Mouse (Mus musculus) MEL (cell line): Measurements from ENCODE around the gene Yif1a. TPM values are rescaled to one million over a fixed set of nuclear protein-coding genes. Genes with fewer than 3 reads are reported as not detected.

Source experiments
- DNase-seq: peaks from one replicate; pipeline ENCODE4 v3.0.0; 2011; ENCODE audit warnings: low read depth, low spot score
- H3K27ac ChIP-seq: 2 replicates; pipeline ENCODE4 v1.5.1; 2012; ENCODE audit warnings: low read depth, mild to moderate bottlenecking, control low read depth, low read length, moderate library complexity; ENCODE audit not compliant: control insufficient read depth
- H3K27me3 ChIP-seq, 2 experiments: fragments of 150-350 bp in 1 of 2; sonication (generic) in 1 of 2; 2 replicates each; pipeline ENCODE4 v1.6.1; 2012; ENCODE audit warnings: low read length in 2 of 2, mild to moderate bottlenecking in 2 of 2, improper control_type of control experiment in 1 of 2, moderate library complexity in 1 of 2; ENCODE audit not compliant: insufficient read depth in 2 of 2, control insufficient read depth in 1 of 2
- H3K36me3 ChIP-seq, 2 experiments: 2 replicates each; pipeline ENCODE4 v1.6.1; 2012 to 2014; ENCODE audit warnings: low read length in 2 of 2, improper control_type of control experiment in 1 of 2, inconsistent platforms in 1 of 2, mild to moderate bottlenecking in 1 of 2; ENCODE audit not compliant: insufficient read depth in 2 of 2, control insufficient read depth in 1 of 2
- H3K4me1 ChIP-seq, 2 experiments: fragments of 150-350 bp in 1 of 2; sonication (generic) in 1 of 2; 2 replicates each; pipeline ENCODE4 v1.6.1; 2012; ENCODE audit warnings: low read length in 2 of 2, improper control_type of control experiment in 1 of 2, mild to moderate bottlenecking in 1 of 2; ENCODE audit not compliant: insufficient read depth in 2 of 2, control insufficient read depth in 1 of 2
- H3K4me3 ChIP-seq, 2 experiments: fragments of 150-350 bp in 1 of 2; sonication (generic) in 1 of 2; 2 replicates each; pipeline ENCODE4 v1.5.1; 2012; ENCODE audit warnings: low read depth in 2 of 2, low read length in 2 of 2, mild to moderate bottlenecking in 2 of 2, moderate library complexity in 2 of 2, control low read depth in 1 of 2, improper control_type of control experiment in 1 of 2; ENCODE audit not compliant: control insufficient read depth in 1 of 2, insufficient read depth in 1 of 2
- H3K79me2 ChIP-seq: 2 replicates; pipeline ENCODE4 v1.6.1; 2012; ENCODE audit warnings: mild to moderate bottlenecking, low read length, moderate library complexity; ENCODE audit not compliant: control insufficient read depth, poor library complexity, insufficient read depth
- H3K9ac ChIP-seq: 2 replicates; pipeline ENCODE4 v1.6.1; 2012; ENCODE audit warnings: low read depth, mild to moderate bottlenecking, control low read depth, low read length, moderate library complexity; ENCODE audit not compliant: control insufficient read depth, poor library complexity, severe bottlenecking
- H3K9me3 ChIP-seq: fragments of 150-350 bp; sonication (generic); replicated peaks from 2 replicates; pipeline ENCODE4 v1.6.1; 2012; ENCODE audit warnings: mild to moderate bottlenecking, low read length, improper control_type of control experiment, moderate library complexity; ENCODE audit not compliant: insufficient read depth
- CHD2 ChIP-seq: IDR thresholded peaks from 2 replicates; pipeline ENCODE4 v1.6.1; 2011; ENCODE audit warnings: low read length, improper control_type of control experiment
- CTCF ChIP-seq, 3 experiments: IDR thresholded peaks in 2 of 3; conservative IDR thresholded peaks in 1 of 3; 2 replicates each; pipeline ENCODE4 v1.5.1; 2011 to 2012; ENCODE audit warnings: low read length in 3 of 3, low read depth in 2 of 3, mild to moderate bottlenecking in 2 of 3, improper control_type of control experiment in 1 of 3, inconsistent platforms in 1 of 3, mixed read lengths in 1 of 3, moderate library complexity in 1 of 3; ENCODE audit not compliant: control insufficient read depth in 1 of 3, insufficient read depth in 1 of 3, poor library complexity in 1 of 3, severe bottlenecking in 1 of 3
- GATA1 ChIP-seq: IDR thresholded peaks from 2 replicates; pipeline ENCODE4 v1.6.1; 2011; ENCODE audit warnings: low read depth, low read length, improper control_type of control experiment
- JUND ChIP-seq: IDR thresholded peaks from 2 replicates; pipeline ENCODE4 v1.6.1; 2011; ENCODE audit warnings: low read depth, mild to moderate bottlenecking, improper control_type of control experiment, low read length
- KAT2A ChIP-seq: conservative IDR thresholded peaks from 2 replicates; pipeline ENCODE4 v1.6.1; 2012; ENCODE audit warnings: low read depth, low read length, improper control_type of control experiment, inconsistent platforms
- MAFK ChIP-seq: IDR thresholded peaks from 2 replicates; pipeline ENCODE4 v1.6.1; 2011; ENCODE audit warnings: low read depth, mild to moderate bottlenecking, low read length, improper control_type of control experiment, borderline replicate concordance
- MYC ChIP-seq: IDR thresholded peaks from 2 replicates; pipeline ENCODE4 v1.6.1; 2011; ENCODE audit warnings: low read depth, mild to moderate bottlenecking, low read length, improper control_type of control experiment, moderate library complexity
- POLR2A ChIP-seq, 2 experiments: IDR thresholded peaks; 2 replicates each; pipeline ENCODE4 v1.6.1; 2011 to 2012; ENCODE audit warnings: low read length in 2 of 2, mild to moderate bottlenecking in 2 of 2, control low read depth in 1 of 2, improper control_type of control experiment in 1 of 2, low read depth in 1 of 2, moderate library complexity in 1 of 2; ENCODE audit not compliant: control insufficient read depth in 1 of 2, insufficient read depth in 1 of 2, poor library complexity in 1 of 2
- POLR2AphosphoS5 ChIP-seq: IDR thresholded peaks from 2 replicates; pipeline ENCODE4 v1.6.1; 2012; ENCODE audit warnings: low read depth, borderline replicate concordance, mild to moderate bottlenecking, inconsistent platforms, low read length, moderate library complexity, mixed read lengths
- RAD21 ChIP-seq: IDR thresholded peaks from 2 replicates; pipeline ENCODE4 v1.6.1; 2011; ENCODE audit warnings: mild to moderate bottlenecking, low read depth, low read length, improper control_type of control experiment
- SIN3A ChIP-seq: IDR thresholded peaks from 2 replicates; pipeline ENCODE4 v1.6.1; 2012; ENCODE audit warnings: low read length, improper control_type of control experiment, inconsistent platforms
- SMC3 ChIP-seq: IDR thresholded peaks from 2 replicates; pipeline ENCODE4 v1.6.1; 2011; ENCODE audit warnings: low read depth, low read length, improper control_type of control experiment
- TCF12 ChIP-seq: IDR thresholded peaks from 2 replicates; pipeline ENCODE4 v1.6.1; 2014; ENCODE audit warnings: low read depth, mild to moderate bottlenecking, inconsistent platforms, low read length, improper control_type of control experiment, moderate library complexity
- USF1 ChIP-seq: IDR thresholded peaks from 2 replicates; pipeline ENCODE4 v1.6.1; 2014; ENCODE audit warnings: low read depth, mild to moderate bottlenecking, inconsistent platforms, low read length, improper control_type of control experiment, moderate library complexity
- ZC3H11A ChIP-seq: IDR thresholded peaks from 2 replicates; pipeline ENCODE4 v1.6.1; 2012; ENCODE audit warnings: low read depth, mild to moderate bottlenecking, inconsistent platforms, low read length, improper control_type of control experiment
- ZKSCAN1 ChIP-seq: IDR thresholded peaks from 2 replicates; pipeline ENCODE4 v1.6.1; 2012; ENCODE audit warnings: low read depth, mild to moderate bottlenecking, inconsistent platforms, low read length, improper control_type of control experiment, moderate library complexity
- ZMIZ1 ChIP-seq: IDR thresholded peaks from 2 replicates; pipeline ENCODE4 v1.6.1; 2012; ENCODE audit warnings: low read depth, mild to moderate bottlenecking, inconsistent platforms, low read length, improper control_type of control experiment, moderate library complexity
- polyA plus RNA-seq, 2 experiments: library from polyadenylated mRNA; stranded (reverse) in 1 of 2; unstranded in 1 of 2; fragments of >175 nt in 1 of 2; fragments of >200 nt in 1 of 2; gene quantifications; 2 replicates each; pipeline versions ENCODE4 v1.2.1 to v1.2.4; 2012; ENCODE audit warnings: low replicate concordance in 2 of 2, low read depth in 1 of 2; ENCODE audit not compliant: insufficient read length in 2 of 2, insufficient read depth in 1 of 2, missing spikeins in 1 of 2
- total RNA-seq: library from RNA; depleted of rRNA; stranded (reverse); fragments of 300-350 nt; gene quantifications from 2 replicates; pipeline ENCODE4 v1.2.3, GENCODE M21; 2012

The Yif1a gene
- total and polyA plus RNA-seq, 3 experiments = 54.0 to 64.3 TPM; not detected in 1

DNA sequence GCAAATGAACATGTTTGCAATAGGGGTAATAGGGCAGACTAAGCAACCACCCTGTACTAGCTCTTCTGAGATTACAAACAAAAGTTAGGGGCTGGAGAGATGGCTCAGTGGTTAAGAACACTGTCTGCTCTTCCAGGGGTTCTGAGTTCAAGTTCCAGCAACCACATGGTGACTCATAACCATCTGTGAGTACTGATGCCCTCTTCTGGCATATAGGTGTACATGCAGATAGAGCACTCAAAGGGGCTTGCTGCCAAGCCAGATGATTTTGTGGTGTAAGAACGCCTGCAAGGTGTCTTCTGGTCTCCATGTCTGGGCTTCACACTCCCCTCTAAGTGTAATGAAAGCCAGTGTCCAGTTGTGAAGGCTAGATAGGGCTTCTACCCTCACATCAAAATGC is 41.4 kb downstream of the Yif1a start:
- H3K27ac ChIP-seq = no peak overlapping the region
- TF ChIP-seq ZKSCAN1 = no peak
- TF ChIP-seq SMC3 = peak; percentile 58
- peak; percentile 65; the same call in 1 of the 2 replicates for TF ChIP-seq MYC
- no peak for TF ChIP-seq MAFK
- peak; percentile 39; the same call in 1 of the 2 replicates for TF ChIP-seq ZC3H11A
- TF ChIP-seq JUND = peak; percentile 55; the same call in 1 of the 2 replicates
- TF ChIP-seq CTCF (IDR thresholded peaks at IDR 0.05 in 2 of 3, conservative IDR thresholded peaks at IDR 0.05 in 1 of 3; ENCODE audit: control insufficient read depth in 1 of 3, insufficient read depth in 1 of 3, low read depth in 2 of 3, low read length in 3 of 3, poor library complexity in 1 of 3, severe bottlenecking in 1 of 3) = peak; percentile 39 to 58 (median 44)
- peak; percentile 42 for TF ChIP-seq RAD21
- no peak for TF ChIP-seq CHD2
- TF ChIP-seq, all 39 proteins: peak for 6
- H3K4me3 ChIP-seq = no peak overlapping the region
- H3K79me2 ChIP-seq = no peaks in the 10 kb centered on the region
- H3K36me3 ChIP-seq = no peaks in the 10 kb centered on the region
- no peaks in the 10 kb centered on the region for H3K27me3 ChIP-seq
- no peaks in the 10 kb centered on the region for H3K4me1 ChIP-seq
- H3K9me3 ChIP-seq = no peaks in the 10 kb centered on the region
- peak; percentile 58 for DNase-seq
- H3K9ac ChIP-seq = no peak overlapping the region

DNA sequence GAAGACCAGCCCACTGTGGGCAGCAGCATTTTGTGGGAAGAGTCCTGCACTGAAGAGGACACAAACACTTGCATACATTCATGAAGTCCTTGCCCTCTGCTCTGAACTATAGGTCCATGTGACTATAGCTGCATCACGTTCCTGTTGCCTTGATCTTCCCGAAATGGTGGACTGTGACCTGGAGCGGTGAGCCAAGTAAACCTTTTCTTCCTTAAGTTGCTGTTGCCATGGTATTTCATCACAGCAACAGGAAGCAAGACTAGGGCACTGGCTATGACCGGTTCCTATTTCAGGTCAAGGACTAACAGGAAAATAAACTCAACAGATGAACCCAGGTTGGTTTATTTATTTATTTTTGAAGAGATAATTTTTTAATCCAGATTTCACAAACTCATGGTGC is 42.9 kb downstream of the Yif1a start:
- Histone ChIP-seq H3K9ac (no peak overlapping the region), H3K27ac (no peak overlapping the region), H3K4me1 (no peaks in the 10 kb centered on the region), H3K36me3 (no peaks in the 10 kb centered on the region), H3K79me2 (no peaks in the 10 kb centered on the region), H3K4me3 (no peak overlapping the region), H3K9me3 (no peaks in the 10 kb centered on the region), H3K27me3 (no peaks in the 10 kb centered on the region)
- TF ChIP-seq GATA1 (no peak), TCF12 (no peak), SIN3A (no peak), SMC3 (no peak), POLR2AphosphoS5 (no peak), USF1 (no peak), ZC3H11A (no peak)
- DNase-seq = no peak

GRCm38 (mm10) chr19:5139640-5140039 is 51.3 kb downstream of the Yif1a start:
- peak; percentile 56 for DNase-seq

More at GRCm38 (mm10) chr19:5139640-5140039, 51.3 kb downstream of the Yif1a start:
- no peaks in the 10 kb centered on the region for H3K27me3 ChIP-seq
- H3K79me2 ChIP-seq = no peaks in the 10 kb centered on the region
- H3K4me3 ChIP-seq = no peak overlapping the region
- peak; percentile 68 for TF ChIP-seq SMC3
- no peak for TF ChIP-seq ZMIZ1
- peak; percentile 37 to 85 (median 65) for TF ChIP-seq CTCF (IDR thresholded peaks at IDR 0.05 in 2 of 3, conservative IDR thresholded peaks at IDR 0.05 in 1 of 3; ENCODE audit: control insufficient read depth in 1 of 3, insufficient read depth in 1 of 3, low read depth in 2 of 3, low read length in 3 of 3, poor library complexity in 1 of 3, severe bottlenecking in 1 of 3)
- no peak for TF ChIP-seq POLR2A (IDR thresholded peaks at IDR 0.05; ENCODE audit: control insufficient read depth in 1 of 2, insufficient read depth in 1 of 2, low read depth in 1 of 2, low read length in 2 of 2, poor library complexity in 1 of 2)
- peak; percentile 31; the same call in 1 of the 2 replicates for TF ChIP-seq SIN3A
- peak; percentile 83 for TF ChIP-seq RAD21
- no peak for TF ChIP-seq MAFK
- TF ChIP-seq ZC3H11A = peak; percentile 63
- TF ChIP-seq KAT2A = no peak
- no peaks in the 10 kb centered on the region for H3K36me3 ChIP-seq
- H3K4me1 ChIP-seq = no peaks in the 10 kb centered on the region
- H3K9ac ChIP-seq = no peak overlapping the region
- no peak overlapping the region for H3K27ac ChIP-seq
- no peaks in the 10 kb centered on the region for H3K9me3 ChIP-seq
